Mouse (Mus musculus) myocyte (in vitro differentiated cells): ENCODE results near the gene Camk2b.

Experiments used
- CEBPB ChIP-seq: IDR thresholded peaks from 2 replicates; pipeline ENCODE4 v1.6.1; 2011; ENCODE audit warnings: mild to moderate bottlenecking, moderate library complexity; ENCODE audit not compliant: poor library complexity, insufficient read depth, severe bottlenecking
- E2F4 ChIP-seq: IDR thresholded peaks from one replicate; pipeline ENCODE4 v1.6.1; 2011; ENCODE audit warnings: mild to moderate bottlenecking, control low read depth, moderate library complexity; ENCODE audit not compliant: insufficient read depth
- MAX ChIP-seq: IDR thresholded peaks from one replicate; pipeline ENCODE4 v1.6.1; 2011; ENCODE audit warnings: low read depth, mild to moderate bottlenecking, control low read depth
- MYOD1 ChIP-seq, 3 experiments: IDR thresholded peaks; one replicate each; pipeline ENCODE4 v1.6.1; 2011; ENCODE audit warnings: control low read depth in 2 of 3, low read depth in 2 of 3, mild to moderate bottlenecking in 2 of 3, moderate library complexity in 1 of 3; ENCODE audit not compliant: insufficient read length in 2 of 3, control insufficient read depth in 1 of 3
- MYOG ChIP-seq, 3 experiments: IDR thresholded peaks; one replicate each; pipeline ENCODE4 v1.6.1; 2011; ENCODE audit warnings: control low read depth in 2 of 3, low read depth in 2 of 3, mild to moderate bottlenecking in 2 of 3; ENCODE audit not compliant: insufficient read length in 2 of 3, control insufficient read depth in 1 of 3, insufficient read depth in 1 of 3
- POLR2A ChIP-seq: IDR thresholded peaks from one replicate; pipeline ENCODE4 v1.6.1; 2011; ENCODE audit warnings: low read depth, mild to moderate bottlenecking, control low read depth, moderate library complexity; ENCODE audit not compliant: insufficient read length
- POLR2AphosphoS2 ChIP-seq: IDR thresholded peaks from one replicate; pipeline ENCODE4 v1.6.1; 2011; ENCODE audit warnings: low read depth, control low read depth; ENCODE audit not compliant: insufficient read length
- REST ChIP-seq: IDR thresholded peaks from one replicate; pipeline ENCODE4 v1.6.1; 2011; ENCODE audit warnings: mild to moderate bottlenecking, control low read depth, moderate library complexity; ENCODE audit not compliant: insufficient read depth, insufficient read length
- SRF ChIP-seq: IDR thresholded peaks from one replicate; pipeline ENCODE4 v1.6.1; 2011; ENCODE audit warnings: low read depth; ENCODE audit not compliant: control insufficient read depth, insufficient read length
- TCF12 ChIP-seq: IDR thresholded peaks from one replicate; pipeline ENCODE4 v1.6.1; 2011; ENCODE audit warnings: mild to moderate bottlenecking, control low read depth; ENCODE audit not compliant: poor library complexity, insufficient read depth, severe bottlenecking
- TCF3 ChIP-seq: IDR thresholded peaks from one replicate; pipeline ENCODE4 v1.6.1; 2011; ENCODE audit warnings: low read depth, control low read depth; ENCODE audit not compliant: insufficient read length
- USF1 ChIP-seq: IDR thresholded peaks from one replicate; pipeline ENCODE4 v1.6.1; 2011; ENCODE audit warnings: low read depth, mild to moderate bottlenecking, control low read depth, moderate library complexity

- no peak for TF ChIP-seq TCF3
- no peak for TF ChIP-seq POLR2A
- TF ChIP-seq USF1 = no peak
- no peak for TF ChIP-seq CEBPB
- TF ChIP-seq MYOD1 (IDR thresholded peaks at IDR 0.05; ENCODE audit: control insufficient read depth in 1 of 3, insufficient read length in 2 of 3, low read depth in 2 of 3) = no peak
- TF ChIP-seq POLR2AphosphoS2 = no peak
- TF ChIP-seq MAX = no peak
- no peak for TF ChIP-seq REST
- no peak for TF ChIP-seq TCF12
- TF ChIP-seq E2F4 = no peak
- no peak for TF ChIP-seq SRF
- TF ChIP-seq MYOG (IDR thresholded peaks at IDR 0.05; ENCODE audit: control insufficient read depth in 1 of 3, insufficient read depth in 1 of 3, insufficient read length in 2 of 3, low read depth in 2 of 3) = no peak
Measured at GRCm38 (mm10) chr11:6066176-6066575, at the start of gene Camk2b.
